ENCODE assay signal across 29 mouse cellular contexts in genomic region chr1:73857497-73857896, GRCm38 (mm10).
DNase-seq lines count a peak whose midpoint lies in the region; ATAC-seq lines count a peak whose summit lies in the region.
"Had no signal": no experiment of that assay in that cellular context is flagged by ENCODE, and none has a peak within 500 bp of the region (broad histone marks: within the 10 kb centered on the region; RNA-seq: fewer than 3 reads in every experiment).

No protein-coding gene starts in this region.

- H3K4me2 ChIP-seq in embryonic facial prominence, embryonic 13.5 days = no peak overlapping the region
- H3K4me2 ChIP-seq: hindbrain, embryonic 12.5 days; limb, embryonic 13.5 days; liver, embryonic 12.5 days; neural tube, embryonic 12.5 days had no signal

- 49% methylated on average over 5 of the region's 5 CpGs for WGBS in embryonic facial prominence, embryonic 13.5 days
- WGBS in embryonic facial prominence, embryonic 10.5 days = 71% methylated on average over 5 of the region's 5 CpGs

- DNase-seq in embryonic facial prominence, embryonic 10.5 days (ENCODE audit: low spot score) = no peak
- DNase-seq in left cerebral cortex, postnatal 4 days = peak; percentile 19
- DNase-seq in left cerebral cortex, adult 11 months (ENCODE audit: low spot score) = no peak
- DNase-seq in brain, adult 2 months (ENCODE audit: low read depth, low spot score) = peak; percentile 33
- DNase-seq in mesoderm, embryonic 11.5 days (ENCODE audit: low read depth, low spot score) = peak; percentile 48
- DNase-seq: adrenal gland, adult 8-10 months; cerebellum, adult 11 months; cerebellum, adult 9-10 months; cerebellum, postnatal 36 days; forebrain, postnatal 0 days; gastrocnemius, postnatal 10 days; kidney, adult 11 months; kidney, postnatal 14 days; layer of hippocampus, adult 9-11 months; liver, postnatal 0 days; lung, postnatal 36 days; right cerebral cortex, postnatal 4 days; thymus, adult 18-20 months; thymus, postnatal 25 days had no signal

- H3K9me3 ChIP-seq in embryonic facial prominence, embryonic 13.5 days = no peaks in the 10 kb centered on the region
- no peaks in the 10 kb centered on the region for H3K9me3 ChIP-seq in embryonic facial prominence, embryonic 10.5 days
- H3K9me3 ChIP-seq: G1E; hindbrain, embryonic 12.5 days; limb, embryonic 13.5 days; liver, embryonic 12.5 days; megakaryocyte, embryonic 14.5 days; neural tube, embryonic 12.5 days had no signal

- H3K9ac ChIP-seq in embryonic facial prominence, embryonic 13.5 days = no peak overlapping the region
- H3K9ac ChIP-seq: forebrain, postnatal 0 days; hindbrain, embryonic 12.5 days; limb, embryonic 13.5 days; liver, embryonic 12.5 days; liver, postnatal 0 days; neural tube, embryonic 12.5 days had no signal

- no peaks in the 10 kb centered on the region for H3K36me3 ChIP-seq in embryonic facial prominence, embryonic 13.5 days
- H3K36me3 ChIP-seq in embryonic facial prominence, embryonic 10.5 days (replicated peaks) = no peaks in the 10 kb centered on the region
- H3K36me3 ChIP-seq: G1E; hindbrain, embryonic 12.5 days; limb, embryonic 13.5 days; liver, embryonic 12.5 days; neural tube, embryonic 12.5 days had no signal

- peaks cover 34% of the 10 kb centered on the region for H3K4me1 ChIP-seq in embryonic facial prominence, embryonic 13.5 days
- peaks cover 8% of the 10 kb centered on the region for H3K4me1 ChIP-seq in embryonic facial prominence, embryonic 10.5 days
- H3K4me1 ChIP-seq: liver, embryonic 12.5 days had no signal

- intact Hi-C loops in left cerebral cortex, postnatal 4 days (cut with DNase I) = no loop called here

- H3K4me3 ChIP-seq in embryonic facial prominence, embryonic 13.5 days = no peak overlapping the region
- no peak overlapping the region for H3K4me3 ChIP-seq in embryonic facial prominence, embryonic 10.5 days
- H3K4me3 ChIP-seq: hindbrain, embryonic 12.5 days; limb, embryonic 13.5 days; liver, embryonic 12.5 days; megakaryocyte, embryonic 14.5 days; neural tube, embryonic 12.5 days had no signal

- H3K27me3 ChIP-seq in embryonic facial prominence, embryonic 13.5 days = no peaks in the 10 kb centered on the region
- no peaks in the 10 kb centered on the region for H3K27me3 ChIP-seq in embryonic facial prominence, embryonic 10.5 days (replicated peaks; ENCODE audit: low read depth, poor library complexity, severe bottlenecking)
- H3K27me3 ChIP-seq: limb, embryonic 13.5 days; liver, embryonic 12.5 days; neural tube, embryonic 12.5 days had no signal

- peak overlapping the region; percentile 51; the same call in 1 of the 2 replicates for H3K27ac ChIP-seq in embryonic facial prominence, embryonic 13.5 days
- H3K27ac ChIP-seq in embryonic facial prominence, embryonic 10.5 days (replicated peaks) = no peak overlapping the region
- H3K27ac ChIP-seq: hindbrain, embryonic 12.5 days; limb, embryonic 13.5 days; liver, embryonic 12.5 days; neural tube, embryonic 12.5 days; stomach, postnatal 0 days had no signal

- ATAC-seq in embryonic facial prominence, embryonic 13.5 days (ENCODE audit: insufficient number of reproducible peaks, insufficient read depth, low FRiP score, low TSS enrichment, low read depth) = no peak
- no peak for ATAC-seq in erythroblast, adult 5-6 weeks (replicated peaks; ENCODE audit: low FRiP score, poor library complexity, severe bottlenecking)
- ATAC-seq: forebrain, postnatal 0 days; inflammation-experienced regulatory T-cells, adult 6 months; liver, embryonic 12.5 days; liver, postnatal 0 days had no signal

Comparison
In these comparisons a context has a peak if more than half of its experiments do, and no peak if none do; other contexts are left out.
1. DNase-seq: peak in left cerebral cortex, postnatal 4 days (single experiment), brain, adult 2 months (single experiment) and mesoderm, embryonic 11.5 days (single experiment); none in embryonic facial prominence, embryonic 10.5 days (single experiment) and left cerebral cortex, adult 11 months (single experiment).